Mouse (Mus musculus): ENCODE data around the gene Mark4.

Mark4 gene

DNA sequence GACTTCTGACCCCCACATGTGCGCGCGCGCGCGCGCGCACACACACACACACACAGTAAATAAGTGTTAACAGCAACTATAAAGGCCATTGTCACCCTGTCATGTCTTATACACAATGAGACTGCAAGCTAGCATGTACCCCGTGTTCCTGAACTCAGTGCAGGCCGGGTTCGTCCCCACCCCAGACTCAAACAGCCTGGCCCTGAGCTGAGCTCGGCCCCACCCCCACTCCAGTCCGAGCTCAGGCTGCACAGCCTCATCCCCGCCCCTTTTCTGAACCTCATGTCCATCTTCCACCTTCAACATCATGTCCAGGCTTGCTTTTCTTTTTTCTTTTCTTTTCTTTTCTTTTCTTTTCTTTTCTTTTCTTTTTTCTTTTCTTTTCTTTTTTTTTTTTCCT, 11.7 kb upstream of the Mark4 start:
- DNase-seq (ENCODE audit: low spot score in 2 of 2), result no peak

GRCm38 (mm10) chr7:19469404-19469803, 10.8 kb upstream of the Mark4 start:
- no peak for DNase-seq (ENCODE audit: low spot score in 2 of 2)

GRCm38 (mm10) chr7:19468279-19468678, 9.7 kb upstream of the Mark4 start:
- DNase-seq (ENCODE audit: low spot score in 2 of 2), result no peak

DNA sequence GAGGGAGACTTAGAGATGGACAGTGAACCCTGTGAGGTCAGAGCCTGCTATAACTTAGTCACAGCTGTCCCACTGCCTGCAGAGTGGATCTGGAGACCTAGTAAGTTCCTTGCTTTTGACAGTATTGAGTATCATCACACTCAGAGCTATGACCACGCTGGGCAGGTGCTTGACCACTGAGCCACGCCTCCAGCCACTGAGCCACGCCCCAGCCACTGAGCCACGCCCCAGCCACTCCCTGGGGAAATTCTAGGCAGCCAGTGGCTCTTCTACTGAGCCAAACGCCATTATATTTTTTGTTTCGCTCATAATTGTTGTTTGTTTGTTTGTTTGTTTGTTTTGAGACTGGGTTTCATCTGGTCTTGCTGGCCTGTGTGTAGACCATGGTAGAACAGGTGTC, 9.0 kb upstream of the Mark4 start:
- no peak for DNase-seq (ENCODE audit: low spot score in 2 of 2)

GRCm38 (mm10) chr7:19466602-19467145, 8.1 kb upstream of the Mark4 start:
- no peak for DNase-seq (ENCODE audit: low spot score in 2 of 2)

- no peak for DNase-seq (ENCODE audit: low spot score in 2 of 2)
Measured at GRCm38 (mm10) chr7:19464367-19465307, 6.0 kb upstream of the Mark4 start.

DNA sequence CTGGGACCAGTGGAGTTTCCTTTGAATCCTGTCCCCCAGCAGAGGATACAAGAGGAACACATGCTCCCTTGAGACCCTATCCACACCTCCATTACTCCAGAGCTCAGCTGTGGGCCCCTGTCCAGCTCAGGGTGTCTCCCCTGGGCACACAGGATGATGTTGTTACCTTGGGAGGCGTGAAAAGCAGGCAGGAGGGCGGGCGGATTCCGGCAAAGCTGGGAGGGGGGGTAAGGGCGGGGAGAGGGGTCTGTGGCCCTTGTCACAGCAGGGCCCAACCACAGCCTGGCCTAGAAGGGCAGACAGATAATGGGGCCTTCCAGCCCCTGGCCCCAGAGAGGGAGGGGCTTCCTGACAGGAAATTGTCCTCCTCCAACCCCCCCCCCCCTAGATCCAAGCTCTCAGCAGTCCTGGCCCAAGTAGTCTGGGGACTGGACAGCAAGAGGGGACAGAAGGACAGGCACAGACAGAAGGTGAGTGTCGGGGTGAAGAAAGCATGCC, 4.3 kb upstream of the Mark4 start, which contains the start of gene Exoc3l2:
Gene Exoc3l2, plus strand, starts transcription at position 448 of the 498 bp plus-strand sequence.
- DNase-seq (ENCODE audit: low spot score in 2 of 2), result no peak

DNA sequence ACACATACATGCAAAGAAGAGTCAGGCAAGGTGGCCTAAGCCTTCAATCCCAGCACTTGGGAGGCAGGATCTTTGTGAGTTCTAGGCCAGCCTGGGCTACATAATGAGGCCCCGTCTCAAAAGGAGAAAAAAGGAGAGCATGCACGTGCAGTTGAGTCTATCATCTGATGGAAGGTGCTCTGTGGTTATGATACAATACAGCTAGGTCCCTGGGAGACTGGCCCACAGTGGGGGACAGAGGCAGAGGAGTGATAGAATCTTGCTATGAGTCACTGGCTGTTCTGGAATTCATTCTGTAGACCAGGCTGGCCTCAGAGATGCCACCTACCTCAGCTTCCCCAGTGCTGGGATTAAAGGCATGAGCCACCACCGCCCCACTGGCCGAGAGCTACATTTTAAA, 3.8 kb upstream of the Mark4 start:
- no peak for DNase-seq (ENCODE audit: low spot score in 2 of 2)

GRCm38 (mm10) chr7:19461488-19461887, 2.9 kb upstream of the Mark4 start:
- peak; percentile 65 to 75 for DNase-seq (ENCODE audit: low spot score in 2 of 2)

DNA sequence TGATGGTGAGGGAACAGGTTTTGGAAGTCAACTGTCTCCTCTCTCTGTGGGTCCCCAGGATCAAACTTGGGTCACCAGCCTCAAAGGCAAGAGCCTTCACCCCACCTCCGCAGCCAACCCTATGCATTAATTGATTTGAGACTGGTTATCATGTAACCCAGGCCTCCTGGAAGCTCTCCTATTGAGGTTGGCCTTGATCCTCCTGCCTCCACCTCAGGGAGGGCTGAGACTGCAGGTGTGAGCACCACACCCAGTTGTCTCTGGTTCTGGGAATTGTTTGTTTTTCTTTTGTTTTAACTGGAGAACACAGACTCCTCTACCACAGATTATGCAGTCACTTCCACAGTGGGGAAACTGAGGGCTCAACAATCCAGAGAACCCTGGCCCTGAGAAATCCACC, 1.9 kb upstream of the Mark4 start:
- no peak for DNase-seq (ENCODE audit: low spot score in 2 of 2)

GRCm38 (mm10) chr7:19459144-19459870, 686 bp upstream of the Mark4 start:
- no peak for DNase-seq (ENCODE audit: low spot score in 2 of 2)

DNA sequence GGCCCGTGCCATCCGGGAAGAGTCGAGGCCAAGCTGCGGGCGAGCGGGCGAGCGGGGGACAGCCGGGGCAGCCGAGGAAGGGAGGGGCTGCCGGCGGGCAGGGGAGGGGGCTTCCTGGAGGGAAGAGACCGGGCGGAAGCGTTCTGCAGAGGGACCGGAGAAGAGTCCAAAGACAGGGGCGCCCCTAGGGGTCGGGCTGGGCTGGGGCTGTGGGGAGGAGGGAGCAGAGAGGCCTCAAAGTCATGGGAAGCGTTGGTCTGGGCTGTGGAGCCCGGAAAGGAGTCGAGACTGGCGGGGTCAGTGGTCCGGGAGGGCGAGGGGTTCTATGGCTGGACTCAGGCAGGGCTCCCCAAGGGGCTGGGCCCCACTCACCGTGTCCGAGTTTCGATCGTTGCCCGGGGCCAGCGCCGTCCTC, 542 bp downstream of the Mark4 start:
- peak; percentile 22 to 41 for DNase-seq (ENCODE audit: low spot score in 2 of 2)

DNA sequence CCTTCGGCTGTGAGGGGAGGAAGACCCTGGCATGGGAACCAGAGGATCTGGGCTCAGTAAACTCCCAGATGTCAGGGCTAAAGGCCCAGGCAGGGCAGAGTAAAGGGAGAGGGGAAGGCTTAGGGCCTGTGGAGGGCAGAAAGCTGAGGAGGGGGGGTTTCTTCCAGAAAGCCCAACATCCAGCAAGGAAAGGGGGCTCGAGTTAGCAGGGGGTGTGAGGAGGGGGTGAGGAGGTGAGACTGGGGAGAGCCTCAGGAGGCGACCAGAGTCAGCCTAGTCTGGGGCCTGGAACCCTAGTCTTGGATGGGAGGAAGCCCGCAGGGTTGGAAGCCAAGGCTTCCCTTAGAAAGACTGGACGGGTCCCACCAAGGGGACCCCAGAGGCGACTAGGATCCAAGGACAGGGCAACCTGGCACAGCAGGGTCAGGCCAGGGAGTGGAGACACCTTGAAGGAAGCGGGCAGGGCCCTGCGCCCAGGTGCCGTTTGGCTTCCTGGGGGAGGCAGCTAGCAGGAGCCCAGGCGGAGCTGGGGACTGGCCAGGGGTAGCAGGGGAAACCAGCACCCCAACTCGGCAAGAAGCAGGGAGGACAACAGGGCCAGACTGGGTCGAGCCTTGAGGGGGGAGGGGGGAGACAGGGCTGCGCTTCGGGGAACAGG, 1.1 kb downstream of the Mark4 start:
- DNase-seq (ENCODE audit: low spot score in 2 of 2), result no peak

- peak in 1 of 2 experiments; percentile 29 for DNase-seq (ENCODE audit: low spot score in 2 of 2)
Measured at GRCm38 (mm10) chr7:19456628-19457027, 2.0 kb downstream of the Mark4 start.

DNA sequence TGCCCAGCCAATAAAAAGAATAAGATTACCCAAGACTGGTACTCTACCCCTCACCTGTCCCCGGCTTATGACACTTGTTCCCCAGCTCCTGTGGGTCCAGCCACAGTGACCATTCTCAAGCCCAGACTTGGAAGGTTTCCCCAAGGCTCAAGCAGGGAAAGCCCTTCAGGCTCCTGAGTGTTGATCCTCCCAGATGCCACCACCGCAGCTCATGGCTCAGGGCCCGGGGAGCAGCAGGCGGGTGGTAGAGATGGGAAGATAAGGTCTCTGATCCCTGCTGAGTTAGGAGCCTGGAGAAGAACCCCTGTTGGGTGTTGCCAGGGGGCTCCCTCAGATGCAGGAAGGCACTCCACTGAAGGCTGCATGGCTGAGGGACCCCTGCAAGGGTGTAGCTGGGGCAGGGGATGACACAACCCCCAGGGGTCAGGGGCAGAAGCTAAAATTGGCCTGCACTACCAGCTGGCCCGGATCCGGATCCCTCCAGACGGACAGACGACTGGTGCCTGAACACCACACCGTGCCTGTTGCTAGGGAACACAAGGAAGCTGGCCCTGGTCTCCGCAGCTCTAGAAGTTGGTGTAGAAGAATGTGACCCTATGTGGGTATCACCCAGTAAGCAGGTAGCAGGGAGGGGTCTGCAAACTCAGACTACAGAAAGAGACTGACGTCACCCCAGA, 2.7 kb downstream of the Mark4 start:
- DNase-seq (ENCODE audit: low spot score in 2 of 2), result no peak

GRCm38 (mm10) chr7:19455186-19455585, 3.4 kb downstream of the Mark4 start:
- DNase-seq (ENCODE audit: low spot score in 2 of 2), result no peak

DNA sequence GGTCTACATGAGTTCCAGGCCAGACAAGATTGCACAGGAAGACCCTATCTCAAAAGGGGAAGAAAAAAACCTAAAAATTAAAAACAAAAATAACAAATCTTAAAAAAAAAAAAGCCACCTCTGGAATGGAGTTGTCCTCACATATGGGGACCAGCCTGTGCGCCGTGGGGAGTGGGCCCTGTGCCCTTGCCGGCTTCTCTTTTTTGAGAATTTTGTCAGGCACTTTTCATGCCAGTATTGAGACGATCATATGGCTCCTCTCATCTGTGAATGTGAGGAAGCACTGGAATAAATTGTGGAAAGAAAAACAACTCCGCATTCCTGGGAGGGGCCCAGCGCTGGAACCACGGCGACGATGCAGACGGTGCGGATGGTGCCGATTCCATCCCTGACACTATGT, 9.5 kb downstream of the Mark4 start:
- DNase-seq (ENCODE audit: low spot score in 2 of 2), result no peak

DNA sequence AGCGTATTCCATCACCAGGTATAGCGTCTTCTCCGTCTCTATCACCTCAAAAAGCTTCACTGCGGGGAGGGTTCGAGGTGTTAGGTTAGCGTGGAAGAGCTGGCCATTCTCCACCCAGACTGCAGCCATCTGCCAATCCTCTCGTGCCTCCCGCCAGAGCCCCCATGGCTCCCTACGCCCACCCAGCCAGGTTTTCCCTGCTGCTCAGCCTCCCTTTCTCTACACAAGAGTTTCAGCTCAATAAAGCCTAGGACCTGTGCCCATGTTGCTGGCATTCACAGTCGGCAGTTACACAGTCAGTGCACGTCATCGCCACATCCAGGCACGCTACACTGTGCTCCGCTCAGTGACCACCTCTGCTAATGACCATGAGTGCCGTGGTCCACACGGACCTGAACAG, 10.9 kb downstream of the Mark4 start:
- DNase-seq (ENCODE audit: low spot score in 2 of 2), result peak in 1 of 2 experiments; percentile 32

DNA sequence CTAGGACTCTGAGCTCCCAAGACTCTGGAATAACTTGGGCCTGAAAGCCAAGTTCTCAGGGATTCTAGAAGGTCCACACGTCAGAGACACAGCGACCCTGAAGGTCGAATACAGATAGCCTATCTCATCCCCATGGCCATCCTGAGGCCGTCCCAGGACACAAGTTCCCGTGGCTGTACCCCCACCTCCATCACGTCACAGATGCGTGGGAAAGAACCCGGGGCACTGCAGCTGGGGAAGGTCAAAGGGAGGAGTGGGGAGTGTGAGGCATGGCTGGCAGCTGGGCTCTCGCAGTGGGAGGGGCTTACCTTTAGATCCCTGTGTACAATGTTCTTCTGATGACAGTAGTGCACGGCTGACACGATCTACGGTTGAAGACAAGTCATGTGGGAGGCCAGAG, 13.8 kb downstream of the Mark4 start:
- DNase-seq (ENCODE audit: low spot score in 2 of 2), result no peak

- peak; percentile 82 to 87 for DNase-seq (ENCODE audit: low spot score in 2 of 2)
Measured at GRCm38 (mm10) chr7:19443344-19443743, 15.3 kb downstream of the Mark4 start.

DNA sequence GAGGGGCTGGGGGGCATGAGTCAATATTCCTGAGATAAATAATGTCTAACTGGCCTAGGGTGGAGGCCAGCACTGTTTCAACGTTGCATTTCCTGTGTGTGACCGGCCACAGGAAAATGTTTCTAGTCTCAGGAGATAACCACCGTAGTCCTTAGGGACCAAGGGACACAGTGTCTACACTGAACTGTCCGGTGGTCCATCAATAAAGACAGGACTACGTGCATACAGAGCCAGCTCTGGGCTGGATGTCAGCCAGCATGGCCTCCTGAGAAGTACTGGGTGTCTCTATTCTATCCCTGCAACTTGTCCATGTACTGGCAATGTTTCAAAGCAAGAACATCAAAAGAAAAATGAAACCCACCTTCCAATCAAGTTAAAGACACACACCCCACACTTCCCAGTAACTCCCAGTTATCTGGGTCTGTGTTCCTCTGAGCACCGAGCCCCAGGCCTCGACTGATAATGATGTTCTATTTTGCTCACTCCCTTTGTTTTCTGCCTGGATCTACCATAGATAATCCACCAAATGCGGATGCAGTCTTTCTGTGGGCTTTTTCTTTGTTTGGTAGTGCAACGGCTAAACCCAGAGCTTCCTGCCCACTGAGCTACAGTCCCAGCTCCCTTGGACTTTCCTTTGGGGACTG, 17.1 kb downstream of the Mark4 start:
- no peak for DNase-seq (ENCODE audit: low spot score in 2 of 2)

Measured in frontal cortex, postnatal 36 days (tissue).